Mouse (Mus musculus) lung, adult 18-20 months (tissue): ENCODE data around the gene Zfp354a.
A peak's percentile ranks its signal among the peaks of the same experiment; 100 is the strongest.
"Not testable (repeated sequence)": the region's sequence is repeated elsewhere in the genome, so short reads cannot be mapped to it uniquely, and the experiment has no call there.

Experiments used
- DNase-seq, 2 experiments: peaks; one replicate each; pipeline ENCODE4 v3.0.0; 2022; ENCODE audit warnings: mixed read lengths in 2 of 2

Gene Zfp354a

GRCm38 (mm10) chr11:51059151-51059571, at the start of gene Zfp354a:
Zfp354a (plus strand) TSS chr11:51059257.
- DNase-seq = peak; percentile 64 to 66

DNA sequence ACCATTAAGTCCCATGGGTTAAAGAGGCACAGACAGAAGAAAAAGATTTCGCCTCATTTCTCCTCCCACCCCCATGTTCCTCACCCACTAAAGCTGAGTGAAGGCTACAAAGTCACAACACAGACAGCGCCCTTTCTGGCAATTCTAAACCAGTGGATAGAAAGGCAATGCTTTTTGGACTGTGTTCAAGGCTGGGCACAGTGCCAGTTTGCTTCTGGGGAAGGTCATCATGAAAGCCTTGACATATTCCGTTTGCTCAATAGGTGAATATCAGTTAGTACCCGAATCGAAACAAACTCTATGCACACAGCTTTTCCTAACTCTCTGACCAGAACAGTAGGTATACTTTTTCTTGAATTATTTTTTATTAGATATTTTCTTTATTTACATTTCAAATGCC, 47.2 kb upstream of the Zfp354a start:
- peak in 1 of 2 experiments; percentile 16 for DNase-seq

DNA sequence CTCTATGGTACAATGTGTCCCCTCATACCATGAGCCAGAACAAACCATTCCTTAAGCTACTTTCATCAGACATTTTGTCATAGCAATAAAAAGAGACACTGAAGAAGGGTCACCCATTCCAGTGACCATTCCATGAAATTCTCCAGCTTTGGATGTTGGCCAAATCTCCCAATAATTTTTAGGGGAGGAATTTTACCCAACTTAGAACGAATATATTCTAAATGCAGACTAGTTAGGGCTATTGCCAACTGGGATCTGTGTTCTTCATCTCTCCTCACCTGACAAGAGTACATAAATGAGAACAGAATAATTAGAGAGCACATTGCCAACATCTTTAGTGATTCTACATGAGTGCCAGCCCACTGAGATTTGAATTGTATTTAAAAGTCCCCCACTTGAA, 45.1 kb upstream of the Zfp354a start, which contains the start of gene Olfr54:
Olfr54 (plus strand) TSS at position 301 of the 400 bp plus-strand sequence.
- no peak for DNase-seq

DNA sequence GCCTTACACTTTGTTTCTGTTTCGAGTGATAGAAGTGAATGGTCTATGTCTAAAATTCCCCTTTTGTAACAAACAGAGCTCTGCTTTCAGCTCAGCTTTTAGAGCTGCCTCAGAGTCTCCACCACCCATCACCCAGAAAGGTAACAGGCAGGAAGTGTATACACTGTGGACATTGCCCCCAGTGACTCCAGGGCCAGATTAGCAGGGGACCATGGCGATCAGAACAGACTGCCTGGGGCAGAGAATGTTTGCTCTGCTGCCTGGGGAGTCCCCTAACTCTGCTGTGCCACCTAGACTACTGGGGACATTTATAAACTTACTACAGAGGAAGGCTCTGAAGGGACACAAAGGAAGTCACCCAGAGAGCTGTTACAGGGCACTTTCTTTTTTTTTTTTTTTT, 42.7 kb upstream of the Zfp354a start:
- DNase-seq = no peak

GRCm38 (mm10) chr11:51026811-51027210, 32.2 kb upstream of the Zfp354a start:
- not testable (repeated sequence) for DNase-seq

- not testable (repeated sequence) for DNase-seq
Measured at GRCm38 (mm10) chr11:51029381-51029780, 29.7 kb upstream of the Zfp354a start.

- no peak for DNase-seq
Measured at GRCm38 (mm10) chr11:51030225-51030624, 28.8 kb upstream of the Zfp354a start.

DNA sequence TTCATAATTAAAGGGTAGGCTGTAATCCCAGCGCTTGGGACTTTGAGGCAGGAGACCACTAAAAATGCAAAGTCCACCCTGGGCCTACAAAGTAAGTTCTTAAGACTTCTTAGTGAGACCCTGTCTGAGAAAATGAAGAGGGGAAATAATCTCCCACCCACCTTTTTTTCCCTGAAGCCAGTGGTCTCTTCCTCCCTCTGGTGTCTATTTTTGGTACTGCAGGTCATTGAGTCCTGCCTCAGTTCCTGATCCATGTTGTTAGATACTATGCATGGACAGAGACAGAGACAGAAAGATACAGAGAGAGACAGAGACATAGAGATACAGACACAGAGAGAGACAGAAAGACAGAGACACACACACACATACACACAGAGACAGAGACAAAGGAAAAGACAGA, 26.2 kb upstream of the Zfp354a start:
- DNase-seq = peak in 1 of 2 experiments; percentile 3

DNA sequence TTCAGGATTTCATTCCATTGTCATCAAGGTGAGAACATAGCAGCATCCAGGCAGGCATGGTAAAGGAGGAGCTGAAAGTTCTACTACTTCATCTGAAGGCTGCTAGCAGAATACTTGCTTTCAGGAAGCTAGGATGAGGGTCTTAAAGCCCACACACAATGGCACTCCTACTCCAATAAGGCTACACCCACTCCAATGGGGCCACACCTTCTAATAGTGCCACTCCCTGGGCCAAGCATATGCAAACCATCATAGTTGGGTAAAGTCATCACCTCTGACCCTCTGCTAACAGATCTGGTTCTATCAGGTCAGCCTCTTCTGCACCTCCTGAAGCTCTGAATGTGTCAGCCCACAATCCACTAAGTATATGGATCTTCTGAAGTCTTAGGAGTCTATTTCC, 24.9 kb upstream of the Zfp354a start:
- DNase-seq = not testable (repeated sequence)

DNA sequence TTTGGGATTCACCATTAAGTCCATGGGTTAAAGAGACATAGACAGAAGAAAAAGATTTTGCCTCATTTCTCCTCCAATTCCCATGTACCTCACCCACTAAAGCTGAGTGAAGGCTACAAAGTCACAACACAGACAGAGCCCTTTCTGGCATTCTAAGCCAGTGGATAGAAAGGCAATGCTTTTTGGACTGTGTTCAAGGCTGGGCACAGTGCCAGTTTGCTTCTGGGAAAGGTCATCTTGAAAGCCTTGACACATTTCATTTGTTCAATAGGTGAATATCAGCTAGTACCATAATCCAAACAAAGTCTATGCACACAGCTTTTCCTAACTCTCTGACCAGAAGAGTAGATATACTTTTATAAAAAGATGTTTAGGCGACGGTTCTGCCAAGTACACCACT, 23.1 kb upstream of the Zfp354a start:
- no peak for DNase-seq

GRCm38 (mm10) chr11:51044776-51045175, 14.3 kb upstream of the Zfp354a start:
- not testable (repeated sequence) for DNase-seq

DNA sequence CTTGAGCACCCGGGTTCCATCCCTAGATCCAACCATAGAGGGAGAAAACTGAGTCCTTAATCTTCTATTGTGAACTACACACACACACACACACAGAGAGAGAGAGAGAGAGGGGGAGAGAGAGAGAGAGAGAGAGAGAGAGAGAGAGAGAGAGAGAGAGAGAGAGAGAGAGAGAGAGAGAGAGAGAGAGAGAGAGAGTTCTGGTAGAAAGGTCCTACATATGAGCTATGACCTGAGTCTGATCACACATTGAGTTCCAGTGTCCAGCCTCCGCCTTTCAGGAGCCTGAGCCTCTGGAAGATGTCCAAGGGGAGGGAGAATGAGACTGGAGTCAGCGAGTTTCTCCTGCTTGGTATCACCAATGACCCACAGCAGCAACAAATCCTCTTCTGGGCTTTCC, 11.2 kb upstream of the Zfp354a start, which contains the start of gene Olfr1375:
Olfr1375 (plus strand) TSS at position 301 of the 400 bp plus-strand sequence.
- DNase-seq = not testable (repeated sequence)

GRCm38 (mm10) chr11:51051678-51052077, 7.4 kb upstream of the Zfp354a start:
- DNase-seq = no peak

DNA sequence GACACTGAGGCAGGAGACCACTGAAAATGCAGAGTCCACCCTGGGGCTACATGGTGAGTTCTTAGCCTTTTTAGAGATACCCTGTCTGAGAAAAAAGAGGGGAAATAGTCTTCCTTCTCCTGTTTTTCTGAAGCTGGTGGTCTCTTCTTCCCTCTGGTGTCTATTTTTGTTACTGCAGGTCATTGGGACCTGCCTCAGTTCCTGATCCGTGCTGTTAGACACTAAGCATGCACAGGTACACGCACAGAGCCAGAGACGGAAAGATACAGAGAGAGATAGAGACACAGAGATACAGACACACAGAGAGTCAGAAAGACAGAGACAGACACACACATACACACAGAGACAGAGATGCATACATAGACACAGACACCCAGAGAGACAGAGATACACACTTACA, 5.8 kb upstream of the Zfp354a start:
- no peak for DNase-seq

- DNase-seq = no peak
Measured at GRCm38 (mm10) chr11:51059640-51060039, 583 bp downstream of the Zfp354a start.

DNA sequence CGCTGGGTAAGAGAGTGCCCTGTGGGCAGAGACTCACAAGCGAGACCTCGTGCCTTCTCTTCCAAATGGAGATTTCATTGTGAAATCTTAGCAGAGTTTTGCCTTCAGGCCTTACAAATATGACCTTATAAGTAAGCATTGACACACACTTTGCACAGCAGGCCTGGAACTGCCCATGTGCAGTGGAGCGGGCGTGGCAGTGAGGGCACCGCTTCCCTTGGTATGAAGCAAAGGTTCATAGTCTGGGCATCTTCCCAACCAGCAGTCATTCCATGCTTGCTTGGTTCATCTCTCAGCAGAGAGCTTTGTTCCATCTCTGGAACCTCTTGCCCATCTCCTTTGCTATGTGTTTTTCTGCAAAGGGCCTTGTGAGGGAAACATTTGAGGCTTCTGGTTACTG, 1.9 kb downstream of the Zfp354a start:
- peak in 1 of 2 experiments; percentile 4 for DNase-seq

- DNase-seq = no peak
Measured at GRCm38 (mm10) chr11:51063276-51063675, 4.2 kb downstream of the Zfp354a start.

GRCm38 (mm10) chr11:51063841-51064240, 4.8 kb downstream of the Zfp354a start:
- no peak for DNase-seq

- no peak for DNase-seq
Measured at GRCm38 (mm10) chr11:51084527-51084926, 25.5 kb downstream of the Zfp354a start.

DNA sequence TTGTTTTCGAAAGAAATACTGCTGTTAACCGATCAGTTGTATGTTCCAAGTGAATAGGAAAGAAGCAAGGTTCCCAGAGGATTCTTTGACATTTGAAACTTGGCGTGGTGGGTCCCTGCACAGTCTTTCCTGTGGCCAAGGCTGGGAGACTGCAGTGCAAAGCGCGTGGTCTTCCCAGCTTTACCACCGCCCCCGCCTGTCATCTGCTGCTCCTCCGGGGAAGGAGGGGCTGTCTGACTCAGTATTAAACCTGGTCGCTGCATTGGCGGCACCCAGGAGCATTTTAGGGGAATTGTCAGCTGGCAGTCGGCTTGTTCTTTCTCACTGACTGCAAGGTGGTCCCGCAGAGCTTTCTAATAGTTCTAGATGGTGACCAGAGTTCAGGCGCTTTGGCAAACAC, 26.2 kb downstream of the Zfp354a start:
- no peak for DNase-seq

GRCm38 (mm10) chr11:51107261-51107660, 48.2 kb downstream of the Zfp354a start:
- no peak for DNase-seq

- DNase-seq = no peak
Measured at GRCm38 (mm10) chr11:51110621-51111020, 51.6 kb downstream of the Zfp354a start.
